Mouse (Mus musculus) monocyte, adult 59 days (primary cell): ENCODE data around the gene Zfp593. TPM values are rescaled to one million over a fixed set of nuclear protein-coding genes. Genes with fewer than 3 reads are reported as not detected.

Experiments
- total RNA-seq, 2 experiments: library from RNA; stranded (reverse); gene quantifications; one replicate each; pipeline ENCODE4 v1.2.4; 2023

Gene Zfp593
- total RNA-seq, result 10 to 100 TPM; 12.7 to 15.7 TPM

DNA sequence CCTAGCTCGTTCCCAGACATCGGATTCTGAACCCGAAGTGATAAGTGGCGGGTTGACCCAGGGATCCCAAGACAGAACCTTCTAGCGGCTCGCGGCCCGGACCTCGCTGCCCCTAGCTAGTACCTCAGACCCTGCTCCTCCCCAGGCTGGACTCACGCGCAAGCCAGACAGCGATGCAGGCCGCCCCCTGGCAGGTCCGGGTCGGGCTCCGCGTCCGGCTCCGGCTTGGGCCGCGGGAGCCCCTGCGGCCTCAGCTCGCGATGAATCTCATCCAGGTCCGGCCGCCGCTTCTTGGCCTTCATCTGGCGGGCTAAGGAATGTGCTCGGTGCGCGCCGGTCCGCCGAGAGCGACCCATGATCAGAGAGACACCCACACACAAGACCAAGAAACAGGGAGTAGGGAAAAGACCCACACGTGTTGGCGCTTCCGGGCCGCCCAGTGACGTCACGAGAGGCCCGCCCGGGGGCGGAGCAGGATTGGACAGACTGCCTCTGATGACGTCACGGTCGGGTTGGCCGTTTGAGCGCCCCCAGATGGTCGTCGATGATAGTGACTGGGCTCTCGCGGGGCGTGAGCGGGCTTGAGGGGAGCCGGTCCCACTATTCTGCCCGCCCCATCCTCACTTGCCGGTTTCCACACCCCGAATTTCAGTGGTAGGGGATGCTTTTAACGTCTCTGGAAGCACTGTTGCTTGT lies at the start of gene Zfp593:
TSS of gene Zfp593 (minus strand) at position 445 of the 696 bp plus-strand sequence.

DNA sequence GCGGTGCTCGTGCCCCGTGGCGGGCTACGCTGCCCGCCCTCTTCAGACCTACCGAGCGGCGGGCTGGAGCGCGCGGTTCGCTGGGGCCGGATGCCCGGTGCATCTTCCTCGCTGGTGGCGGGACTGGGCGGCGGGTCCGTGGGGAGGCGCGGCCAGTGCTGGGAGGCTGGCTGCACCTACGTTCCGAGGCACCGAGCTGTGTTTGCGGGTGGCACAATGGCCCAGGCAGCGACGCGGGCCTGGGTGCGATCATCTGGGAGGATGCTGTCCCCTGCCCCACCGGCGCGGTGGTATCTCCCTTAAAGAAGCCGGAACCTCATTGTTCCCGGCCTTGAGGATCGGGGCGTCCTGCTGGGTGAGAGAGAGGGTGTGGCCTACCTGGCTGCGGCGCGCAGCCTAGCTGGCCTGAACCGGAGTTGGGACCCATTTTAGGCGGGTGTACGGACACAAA lies 42.2 kb upstream of the Zfp593 start, which contains the start of gene Pdik1l:
TSS of gene Pdik1l (minus strand) at position 321 of the 451 bp plus-strand sequence.

DNA sequence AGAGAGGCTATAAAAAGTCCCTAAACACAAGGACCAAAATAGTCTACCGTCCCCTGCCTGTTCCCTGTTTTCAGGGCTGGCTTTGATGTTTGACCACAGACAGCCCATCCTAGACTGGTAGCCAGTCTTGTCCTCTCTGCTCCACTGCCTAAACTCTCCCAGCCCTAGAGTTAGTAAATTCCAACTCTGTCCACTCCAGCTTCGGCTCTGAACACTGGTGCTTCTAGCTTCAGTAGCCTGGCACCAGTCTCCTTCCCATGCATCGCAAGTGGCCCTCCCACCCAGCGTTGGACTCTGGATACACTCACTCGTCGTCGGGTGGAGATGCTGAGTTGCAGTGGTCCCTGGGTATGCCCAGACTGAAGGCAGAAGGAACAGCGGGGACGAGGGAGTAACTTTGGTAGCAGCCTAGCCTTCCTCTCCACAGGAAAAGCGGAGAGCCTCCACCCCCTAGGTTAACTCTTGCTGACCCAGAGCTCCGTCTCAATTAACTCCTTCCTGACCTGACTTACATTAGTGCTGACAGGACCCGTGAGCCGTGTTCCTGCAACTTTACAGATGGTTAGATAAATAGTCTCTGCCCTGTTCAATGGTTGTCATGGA lies 8.4 kb upstream of the Zfp593 start, which contains the start of gene Grrp1:
TSS of gene Grrp1 (minus strand) at position 385 of the 603 bp plus-strand sequence.

DNA sequence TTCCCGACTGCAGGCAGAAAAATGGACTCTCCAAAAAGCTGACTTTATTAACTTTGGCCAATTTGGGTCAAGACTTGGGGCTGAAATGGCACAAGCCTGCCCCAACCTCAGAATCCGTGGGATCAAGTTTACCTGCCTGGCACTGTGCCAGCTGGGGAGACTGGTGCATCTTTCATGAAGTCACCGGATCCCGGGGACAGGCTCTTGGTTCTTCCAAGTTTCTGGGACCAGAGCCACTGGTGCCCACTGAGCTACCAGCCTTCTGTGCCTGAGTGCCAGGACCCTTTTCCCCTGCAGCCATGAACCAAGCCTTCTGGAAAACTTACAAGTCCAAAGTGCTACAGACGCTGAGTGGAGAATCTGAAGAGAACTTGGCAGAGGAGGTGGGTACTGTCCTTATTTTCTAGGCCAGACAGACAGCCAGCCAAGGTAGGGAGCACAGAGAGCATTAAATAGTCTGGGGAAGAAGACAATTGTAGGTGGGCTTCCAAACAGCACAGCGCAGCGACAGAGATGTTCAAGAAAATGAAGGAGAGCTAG lies 1.4 kb upstream of the Zfp593 start, which contains the start of gene Gm30191:
TSS of gene Gm30191 (plus strand) at position 217 of the 540 bp plus-strand sequence.

DNA sequence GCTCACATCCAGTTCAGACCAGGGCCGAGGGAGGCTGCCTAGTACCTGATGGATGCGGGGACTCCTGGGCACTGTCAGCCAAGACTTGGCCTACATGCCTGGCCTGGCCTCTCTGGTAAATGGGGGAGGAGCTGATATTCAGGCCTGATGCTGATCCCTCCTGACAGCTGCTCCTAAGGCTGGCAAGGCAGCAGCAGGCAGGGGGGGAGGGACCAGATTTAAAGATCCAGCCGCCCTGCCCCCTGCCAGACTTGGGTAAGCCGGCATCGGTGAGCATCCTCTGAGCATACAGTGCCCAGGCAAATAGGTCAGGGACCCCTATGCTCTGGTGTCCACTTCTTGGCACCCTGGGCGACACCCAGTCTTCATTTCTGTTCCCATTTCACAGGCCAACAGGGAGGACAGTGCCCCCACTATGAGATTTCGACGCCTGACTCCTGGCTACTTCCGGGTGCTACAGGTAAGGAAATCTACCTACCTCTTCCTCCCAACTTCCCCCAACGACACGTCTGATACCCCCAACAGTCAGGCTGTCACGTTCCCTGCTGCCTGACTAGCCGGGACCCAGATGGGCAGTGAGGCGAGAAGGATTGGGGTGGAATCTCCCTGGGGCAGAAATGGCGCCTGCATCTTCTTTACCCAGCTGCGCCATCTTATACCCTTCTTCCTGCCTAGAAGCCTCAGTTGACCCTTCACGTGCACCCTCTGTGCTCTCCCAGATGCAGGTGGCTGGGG lies 1.7 kb downstream of the Zfp593 start, which contains the start of gene E130218I03Rik:
TSS of gene E130218I03Rik (plus strand) at position 147 of the 735 bp plus-strand sequence.

DNA sequence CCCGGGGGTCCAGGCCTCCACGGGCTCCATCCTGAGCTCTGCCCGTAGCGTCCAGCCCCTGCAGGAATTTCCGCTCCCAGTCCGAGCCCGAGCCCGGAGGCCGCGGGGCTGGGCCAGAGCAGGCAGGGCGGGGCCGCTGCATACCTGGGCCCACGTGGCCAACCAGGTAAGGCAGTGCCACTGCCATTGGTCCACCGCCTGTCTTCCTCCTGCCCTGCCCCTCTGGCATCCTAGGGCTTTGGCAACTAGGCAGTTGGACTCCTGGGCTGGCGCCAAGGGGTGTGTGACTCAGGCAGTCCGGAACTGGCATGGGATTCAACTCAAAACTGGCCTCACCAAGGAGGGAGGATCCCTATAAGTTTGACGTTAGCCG lies 7.1 kb downstream of the Zfp593 start, which contains the start of gene Cnksr1:
TSS of gene Cnksr1 (minus strand) at position 121 of the 373 bp plus-strand sequence.

DNA sequence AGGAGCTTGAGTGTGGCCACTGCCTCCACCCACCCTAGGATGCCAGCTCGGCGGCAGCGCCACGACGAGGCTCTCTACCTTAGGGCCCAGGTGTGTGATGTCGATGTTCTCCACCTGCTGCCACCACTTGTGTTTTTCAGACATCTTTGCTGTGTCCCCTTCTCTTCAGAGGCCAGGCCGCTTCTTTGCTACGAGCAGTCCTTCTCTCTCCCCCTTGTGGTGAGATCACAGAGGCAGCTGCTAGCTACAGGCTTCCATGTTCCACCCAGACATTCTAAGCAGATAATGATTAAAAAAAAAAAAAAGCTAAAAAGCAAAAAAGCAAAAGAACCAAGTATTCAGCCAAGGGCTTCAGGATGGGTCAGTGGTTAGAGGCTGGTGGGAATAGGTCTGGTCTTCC lies 18.2 kb downstream of the Zfp593 start, which contains the start of gene Catsper4:
TSS of gene Catsper4 (minus strand) at position 190 of the 400 bp plus-strand sequence.

DNA sequence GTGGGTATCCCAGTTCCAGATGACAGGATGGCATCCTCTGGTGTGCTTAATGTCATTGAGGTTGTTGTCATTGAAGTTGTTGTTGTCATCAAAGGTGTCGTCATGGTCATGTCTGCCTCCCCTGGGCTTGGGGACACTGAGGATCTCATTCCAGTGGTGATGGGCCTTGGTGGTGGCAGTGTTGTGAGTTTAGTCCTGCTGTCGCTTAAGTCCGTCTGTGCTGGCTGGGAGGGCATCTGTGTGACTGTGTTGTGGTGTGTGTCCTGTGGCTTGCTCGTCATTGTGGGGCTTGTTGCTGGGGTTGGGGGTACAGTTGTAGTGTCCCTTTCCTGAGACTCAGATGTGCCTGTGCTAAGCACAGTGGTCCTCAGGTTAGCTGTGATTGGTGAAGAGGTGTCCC lies 42.5 kb downstream of the Zfp593 start, which contains the start of gene Gm7534:
TSS of gene Gm7534 (minus strand) at position 101 of the 400 bp plus-strand sequence.

Other genes with a start within 250 kb of the Zfp593 start
- gene Dhdds, start 244.7 kb downstream of the Zfp593 start, total RNA-seq, result 10 to 100 TPM; 39.2 to 39.5 TPM
- gene Lin28a, start 226.8 kb downstream of the Zfp593 start, total RNA-seq, result under 1 TPM in 1 of 2 experiments, not detected in 1; 0.37 TPM
- not detected for gene Zfp683, start 191.8 kb downstream of the Zfp593 start, total RNA-seq
- under 1 TPM in 1 of 2 experiments, not detected in 1; 0.64 TPM for gene Crybg2, start 184.8 kb downstream of the Zfp593 start, total RNA-seq
- 1,000 to 10,000 TPM in 1 of 2 experiments, 100 to 1,000 TPM in 1; 974 to 1,106 TPM for gene Cd52, start 150.5 kb downstream of the Zfp593 start, total RNA-seq
- gene Ubxn11, start 143.0 kb downstream of the Zfp593 start, total RNA-seq, result 1 to 10 TPM; 3.6 to 8.2 TPM
- gene Sh3bgrl3, start 116.8 kb downstream of the Zfp593 start, total RNA-seq, result 100 to 1,000 TPM; 743 to 766 TPM
- 10 to 100 TPM; 14.3 to 16.1 TPM for gene Cep85, start 58.5 kb downstream of the Zfp593 start, total RNA-seq
- gene Gm7534, start 42.6 kb downstream of the Zfp593 start, total RNA-seq, result not detected
- not detected for gene Catsper4, start 18.2 kb downstream of the Zfp593 start, total RNA-seq
- not detected for gene Cnksr1, start 7.2 kb downstream of the Zfp593 start, total RNA-seq
- gene E130218I03Rik, start 1.9 kb downstream of the Zfp593 start, total RNA-seq, result not detected
- gene Gm30191, start 1.3 kb upstream of the Zfp593 start, total RNA-seq, result not detected
- not detected for gene Grrp1, start 8.5 kb upstream of the Zfp593 start, total RNA-seq
- gene Pdik1l, start 42.3 kb upstream of the Zfp593 start, total RNA-seq, result 10 to 100 TPM in 1 of 2 experiments, 1 to 10 TPM in 1; 9.4 to 10.7 TPM
- gene Trim63, start 69.5 kb upstream of the Zfp593 start, total RNA-seq, result not detected
- not detected for gene Slc30a2, start 97.6 kb upstream of the Zfp593 start, total RNA-seq
- gene Extl1, start 138.3 kb upstream of the Zfp593 start, total RNA-seq, result under 1 TPM; 0.10 to 0.39 TPM
- 1 to 10 TPM; 2.5 to 3.1 TPM for gene Pafah2, start 150.7 kb upstream of the Zfp593 start, total RNA-seq
- 1 to 10 TPM; 5.8 to 9.0 TPM for gene Stmn1, start 222.7 kb upstream of the Zfp593 start, total RNA-seq